Mouse (Mus musculus) retina, postnatal 1 day (tissue): ENCODE results near the gene Olfr1255.

Experiments
- DNase-seq: peaks from one replicate; pipeline ENCODE4 v3.0.0-alpha.2; 2012

The Olfr1255 gene

DNA sequence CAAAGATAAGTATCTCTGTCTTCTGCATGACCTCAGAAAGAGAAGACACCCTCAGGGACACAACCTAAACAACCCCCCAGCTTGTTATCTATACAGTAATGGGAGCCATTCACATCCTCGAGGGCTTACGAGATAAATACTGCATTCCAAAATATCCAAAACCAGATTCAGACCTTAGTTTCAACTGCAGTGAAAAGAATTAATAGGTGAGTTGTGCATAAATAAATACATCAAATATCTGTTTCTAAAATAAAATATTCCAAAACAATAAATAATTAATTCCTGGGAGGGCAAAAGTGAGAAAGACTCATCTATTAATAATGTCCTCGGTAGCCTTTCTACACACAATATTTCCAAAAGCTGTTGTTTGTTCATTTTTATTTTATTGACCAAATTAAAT, at the start of gene Olfr1255:
TSS of gene Olfr1255 (plus strand) at position 301 of the 400 bp plus-strand sequence.
- DNase-seq = no peak

- DNase-seq = no peak
Measured at GRCm38 (mm10) chr2:89793519-89793918, 18.3 kb upstream of the Olfr1255 start, which contains the start of gene Olfr1254. TSS of gene Olfr1254 (minus strand) at chr2:89793619.

- no peak for DNase-seq
Measured at GRCm38 (mm10) chr2:89799583-89799982, 12.3 kb upstream of the Olfr1255 start.

GRCm38 (mm10) chr2:89810751-89811150, 1.1 kb upstream of the Olfr1255 start:
- DNase-seq = no peak

DNA sequence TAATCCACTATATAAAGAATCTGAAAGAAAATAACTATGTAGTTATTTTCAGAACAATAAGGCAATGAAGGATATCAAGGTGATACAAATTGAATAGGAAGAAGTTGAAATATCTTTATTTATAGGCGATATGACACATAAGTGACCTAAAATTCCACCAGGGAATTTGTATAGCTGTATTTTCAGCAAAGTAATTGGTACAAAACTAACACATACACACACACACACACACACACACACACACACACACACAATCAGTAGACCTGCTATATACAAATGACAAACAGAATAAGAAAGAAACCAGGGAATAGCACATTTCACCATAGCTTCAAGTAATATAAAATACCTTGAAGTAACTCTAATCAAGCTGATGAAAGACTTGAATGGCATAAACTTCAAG, 8.4 kb downstream of the Olfr1255 start:
- DNase-seq = no peak

- no peak for DNase-seq
Measured at GRCm38 (mm10) chr2:89841455-89841854, 29.6 kb downstream of the Olfr1255 start, which contains the start of gene Olfr1256. TSS of gene Olfr1256 (minus strand) at chr2:89841555.

- no peak for DNase-seq
Measured at GRCm38 (mm10) chr2:89848105-89848504, 36.3 kb downstream of the Olfr1255 start, which contains the start of gene Olfr48. TSS of gene Olfr48 (minus strand) at chr2:89848205.

DNA sequence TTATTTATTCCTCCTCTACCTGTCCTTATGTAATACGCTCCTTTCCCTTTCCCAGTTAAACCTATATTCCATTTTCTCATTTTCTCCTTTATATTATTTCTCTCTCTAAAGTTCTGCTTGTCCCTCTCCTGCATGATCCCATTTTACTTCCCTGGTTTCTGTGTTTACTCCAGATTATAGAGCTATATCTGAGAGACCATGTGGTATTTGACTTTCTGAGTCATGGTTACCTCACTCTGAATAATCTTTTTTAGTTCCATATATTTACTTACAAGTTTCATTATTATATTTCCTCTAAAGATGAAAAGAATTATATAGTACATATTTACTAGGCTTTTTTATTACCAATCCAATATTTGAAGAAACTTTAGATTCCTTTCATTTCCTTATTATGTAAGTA, 37.4 kb downstream of the Olfr1255 start:
- DNase-seq = no peak
